Mouse (Mus musculus) mammary gland, adult 2 months (tissue): ENCODE measurements around the gene Acsl3. TPM values are rescaled to one million over a fixed set of nuclear protein-coding genes. Genes with fewer than 3 reads are reported as not detected.

ENCODE experiments used
- polyA plus RNA-seq: library from polyadenylated mRNA; depleted of rRNA; stranded (reverse); fragments of >200 nt; gene quantifications from 2 replicates; pipeline ENCODE4 v1.2.3, GENCODE M21; 2012; ENCODE audit warnings: low replicate concordance; rRNA removed

Gene Acsl3
- polyA plus RNA-seq, result 3.6 and 13.6 TPM in 2 replicates

GRCm38 (mm10) chr1:78657671-78658440, at the start of gene Acsl3, which contains the start of gene Utp14b:
Acsl3 (plus strand) TSS chr1:78657825.
Utp14b (plus strand) TSS chr1:78658038.

Other genes with a start within 250 kb of the Acsl3 start
- gene Farsb, start 168.9 kb upstream of the Acsl3 start, polyA plus RNA-seq, result 9.6 and 22.8 TPM in 2 replicates
- gene Mogat1, start 146.8 kb upstream of the Acsl3 start, polyA plus RNA-seq, result 25.4 and 28.8 TPM in 2 replicates
- 0.36 and 0.86 TPM in 2 replicates for gene BC035947, start 145.7 kb upstream of the Acsl3 start, polyA plus RNA-seq
- gene Utp14b, start 213 bp downstream of the Acsl3 start, polyA plus RNA-seq, result 0.43 and 1.1 TPM in 2 replicates
- gene Kcne4, start 158.9 kb downstream of the Acsl3 start, polyA plus RNA-seq, result 1.1 and 1.4 TPM in 2 replicates